Mouse (Mus musculus) kidney, adult 2 months (tissue): ENCODE results near the gene Klhl2.

Experiments
- CTCF ChIP-seq: fragments of 200-500 bp; conservative IDR thresholded peaks from 2 replicates; pipeline ENCODE4 v1.5.1; 2011; ENCODE audit warnings: low read depth, mild to moderate bottlenecking, control low read depth, low read length, moderate library complexity, mixed read lengths; ENCODE audit not compliant: insufficient read depth, insufficient read length
- POLR2A ChIP-seq: fragments of 200-500 bp; IDR thresholded peaks from one replicate; pipeline ENCODE4 v1.6.1; 2011; ENCODE audit warnings: low read depth, low read length, control low read depth

DNA sequence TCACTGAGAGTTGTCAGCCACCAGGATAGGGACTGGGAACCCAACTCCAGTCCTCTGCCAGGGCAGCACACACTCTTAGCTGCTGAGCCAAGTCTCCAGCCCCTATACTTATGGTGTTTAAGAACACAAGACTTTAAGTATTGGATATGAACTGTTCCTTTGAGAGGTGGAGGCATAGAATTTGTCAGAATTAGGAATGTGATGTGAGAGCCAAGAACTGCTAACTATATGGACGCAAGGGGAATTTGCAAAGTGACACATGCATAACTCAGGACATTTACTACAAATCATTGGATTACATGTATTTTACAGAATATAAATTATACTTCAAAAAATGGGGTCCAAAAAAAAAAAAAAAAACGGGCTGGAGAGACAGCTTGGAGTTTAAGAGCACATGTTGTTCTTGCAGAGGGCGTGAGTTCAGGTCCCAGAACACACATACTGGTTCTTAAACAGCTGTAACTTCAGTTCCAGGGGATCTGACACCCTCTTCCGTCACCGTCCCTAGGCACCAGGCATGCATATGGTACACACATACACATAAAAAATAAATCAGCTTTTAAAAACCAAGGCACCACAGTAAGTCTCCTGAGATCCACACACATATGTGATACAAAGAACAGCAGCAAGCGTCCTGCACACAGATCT lies 14.2 kb downstream of the Klhl2 start:
- TF ChIP-seq CTCF (no peak), POLR2A (no peak)
